Mouse (Mus musculus) left cerebral cortex, adult 9 months (tissue): ENCODE measurements around the gene Phgdh.

Source experiments
- DNase-seq, 2 experiments: peaks; one replicate each; pipeline ENCODE4 v3.0.0; 2022; ENCODE audit warnings: low spot score in 2 of 2

The Phgdh gene

GRCm38 (mm10) chr3:98348106-98348505 is 8.3 kb upstream of the Phgdh start:
- DNase-seq = no peak

DNA sequence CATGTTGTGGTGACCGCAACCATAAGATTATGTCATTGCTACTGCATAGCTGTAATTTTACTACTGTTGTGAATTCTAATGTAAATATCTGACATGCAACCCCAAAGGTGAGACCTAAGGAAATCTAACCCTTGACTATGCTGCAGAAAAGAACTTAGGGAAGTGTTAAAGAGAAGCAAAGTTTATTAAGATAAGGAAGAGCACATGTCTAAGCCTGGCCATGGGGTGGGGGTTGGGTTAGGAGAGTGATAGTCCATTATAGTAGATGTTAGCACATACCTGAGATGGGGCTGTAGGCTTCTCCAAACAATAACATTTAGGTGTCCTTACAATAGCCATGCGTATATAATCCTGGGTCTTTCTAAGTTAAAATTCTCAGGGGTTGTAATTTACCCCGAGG is 3.4 kb upstream of the Phgdh start:
- no peak for DNase-seq

- DNase-seq = no peak
These were observed 1.2 kb upstream of the Phgdh start for GRCm38 (mm10) chr3:98340818-98341594.

- DNase-seq = peak in 1 of 2 experiments; percentile 46
These were observed 589 bp downstream of the Phgdh start for GRCm38 (mm10) chr3:98339097-98339705.

DNA sequence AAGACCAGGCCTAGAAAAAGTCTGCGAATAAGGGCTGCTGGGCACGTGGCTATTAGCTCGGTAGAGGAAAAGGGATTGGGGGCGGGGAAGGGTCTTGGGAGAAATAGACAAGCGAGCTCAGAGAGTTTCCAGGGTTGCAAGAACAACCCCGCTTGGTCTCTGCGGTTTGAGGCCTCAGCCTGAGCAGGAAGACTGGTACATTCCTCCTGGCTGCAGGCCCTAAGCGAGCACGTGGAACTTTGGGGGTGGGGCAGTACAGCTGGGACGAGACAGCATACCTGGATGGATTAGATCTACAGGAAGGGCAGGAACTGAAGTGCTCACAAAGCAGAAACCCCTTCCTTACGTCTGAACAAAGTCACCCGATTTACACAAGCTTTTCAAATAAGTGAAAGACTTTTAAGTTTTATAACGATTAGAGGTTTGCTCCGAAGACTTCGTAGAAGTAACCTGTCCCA is 1.2 kb downstream of the Phgdh start:
- peak in 1 of 2 experiments; percentile 46 for DNase-seq

DNA sequence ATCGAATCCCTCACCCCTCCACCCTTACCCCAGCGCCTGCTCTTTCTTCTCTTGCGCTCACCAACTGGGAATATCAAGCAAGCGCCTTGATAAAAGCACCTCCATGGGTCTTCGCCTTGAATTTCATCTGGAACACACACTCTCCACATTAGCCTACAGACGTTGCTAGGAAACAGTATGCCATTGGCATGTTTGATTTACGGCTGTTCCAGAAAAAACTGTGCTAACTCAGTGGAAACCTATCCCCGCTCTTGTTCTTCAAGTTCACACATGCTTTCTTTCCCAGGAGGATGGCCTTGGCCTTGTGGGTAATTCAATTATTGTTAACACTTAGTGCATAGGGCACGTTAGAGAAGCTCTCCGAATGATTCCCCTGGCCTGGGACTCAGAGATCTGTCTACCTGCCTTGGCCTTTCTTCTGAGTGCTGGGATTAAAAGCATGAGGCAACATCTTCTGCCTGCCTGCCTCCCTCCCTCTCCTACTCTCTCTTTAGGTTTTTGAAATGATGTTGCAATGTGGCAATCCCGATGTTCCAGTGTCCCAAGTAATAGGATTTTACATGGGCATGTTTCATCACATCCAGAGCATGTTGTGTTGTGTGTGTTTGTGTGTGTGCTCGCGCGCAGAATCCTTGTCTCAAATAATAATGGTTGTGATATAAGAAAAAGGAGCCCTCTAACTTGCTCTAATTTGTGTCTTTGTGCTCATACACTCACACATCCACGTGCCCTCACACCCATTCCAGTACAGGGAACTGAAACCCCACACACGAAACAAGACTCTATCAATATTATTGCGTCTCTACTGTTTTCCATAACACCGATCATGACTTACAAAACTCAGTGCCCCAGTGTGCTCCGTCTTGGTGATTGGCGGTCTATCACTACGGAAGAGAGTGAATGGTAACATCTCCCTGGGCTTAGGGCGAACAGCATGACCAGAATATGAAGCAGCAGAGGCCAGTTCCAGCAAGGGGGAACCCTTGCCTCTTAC is 2.8 kb downstream of the Phgdh start:
- DNase-seq = no peak

GRCm38 (mm10) chr3:98335886-98336285 is 3.9 kb downstream of the Phgdh start:
- DNase-seq = no peak

DNA sequence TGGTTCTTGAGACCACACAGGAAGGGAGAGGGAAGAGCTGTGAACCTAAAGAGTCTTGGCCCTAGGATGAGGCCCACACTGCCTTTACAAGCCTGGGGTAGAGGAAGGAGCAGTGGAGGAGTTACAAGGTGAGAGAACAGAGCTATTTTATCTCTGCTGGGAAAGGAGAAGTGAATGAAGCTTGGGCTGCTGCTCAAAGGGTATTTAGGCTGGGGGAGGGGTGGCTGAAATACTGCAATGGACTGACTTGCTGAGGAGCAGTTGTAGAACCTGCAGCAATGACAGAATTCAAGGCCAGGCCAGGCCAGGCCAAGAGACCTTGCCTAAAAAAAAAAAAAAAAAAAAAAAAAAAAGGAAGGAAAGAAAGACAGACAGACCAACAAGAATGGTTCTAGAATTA is 4.5 kb downstream of the Phgdh start:
- no peak for DNase-seq

GRCm38 (mm10) chr3:98334010-98334409 is 5.8 kb downstream of the Phgdh start:
- no peak for DNase-seq

GRCm38 (mm10) chr3:98324235-98324634 is 15.6 kb downstream of the Phgdh start:
- peak; percentile 35 to 43 for DNase-seq

DNA sequence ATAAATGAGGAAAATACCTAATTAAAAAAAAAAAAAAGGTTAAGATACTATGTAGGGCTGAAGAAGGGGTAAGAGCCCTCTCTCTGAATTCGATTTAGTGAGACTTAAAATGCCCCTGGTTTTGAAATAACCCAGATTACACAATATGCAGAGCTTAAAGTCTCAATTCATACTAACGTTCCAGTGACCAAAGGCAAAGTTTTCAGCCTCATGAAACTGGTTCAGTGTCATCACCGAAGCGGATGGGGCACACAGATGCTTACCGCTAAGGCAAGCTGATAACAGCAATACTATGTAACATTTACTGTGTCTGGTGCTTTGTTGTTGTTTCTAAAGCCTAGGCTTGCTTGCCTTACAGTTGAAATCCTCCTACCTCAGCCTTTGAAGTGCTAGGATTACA is 17.6 kb downstream of the Phgdh start:
- no peak for DNase-seq

DNA sequence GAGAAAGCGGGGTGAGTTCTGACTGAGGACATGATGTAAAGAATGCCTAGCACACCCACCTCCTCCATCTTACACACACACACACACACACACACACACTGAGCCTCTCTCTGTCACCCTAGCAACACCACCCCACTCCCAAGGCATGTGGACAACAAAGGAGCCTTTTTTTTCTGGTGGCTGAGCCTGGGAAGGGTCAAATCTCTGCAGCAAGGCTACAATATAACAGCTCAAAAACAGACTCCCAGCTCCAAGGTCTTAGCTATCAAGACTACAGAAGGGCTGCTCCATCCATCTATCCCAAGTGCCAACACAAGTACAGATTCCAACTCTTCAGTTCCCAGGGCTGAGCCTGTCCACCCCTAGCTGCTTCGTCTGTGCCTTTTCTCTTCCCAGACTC is 20.6 kb downstream of the Phgdh start:
- peak in 1 of 2 experiments; percentile 30 for DNase-seq

DNA sequence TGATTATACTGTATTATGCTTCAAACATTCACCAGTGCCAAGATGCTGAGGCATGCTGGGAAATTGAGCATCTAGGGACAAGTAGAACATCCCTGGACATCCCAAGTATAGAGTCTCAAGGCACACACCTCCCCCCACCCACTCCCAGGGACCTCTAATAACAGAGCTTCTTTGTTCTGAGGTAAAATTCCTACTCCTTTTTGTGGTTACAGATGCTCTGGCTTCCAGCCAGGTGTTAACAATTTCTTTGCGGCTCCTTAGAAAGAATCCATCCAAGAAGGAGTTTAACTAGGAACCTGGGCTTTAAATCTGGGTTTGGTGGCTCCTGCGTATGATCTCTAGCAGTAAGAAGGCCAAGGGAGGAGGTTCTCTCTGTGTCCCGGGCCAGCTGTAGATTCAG is 22.6 kb downstream of the Phgdh start:
- DNase-seq = no peak

GRCm38 (mm10) chr3:98315181-98315580 is 24.6 kb downstream of the Phgdh start:
- no peak for DNase-seq

- no peak for DNase-seq
These were observed 26.3 kb downstream of the Phgdh start for GRCm38 (mm10) chr3:98313294-98314155.

DNA sequence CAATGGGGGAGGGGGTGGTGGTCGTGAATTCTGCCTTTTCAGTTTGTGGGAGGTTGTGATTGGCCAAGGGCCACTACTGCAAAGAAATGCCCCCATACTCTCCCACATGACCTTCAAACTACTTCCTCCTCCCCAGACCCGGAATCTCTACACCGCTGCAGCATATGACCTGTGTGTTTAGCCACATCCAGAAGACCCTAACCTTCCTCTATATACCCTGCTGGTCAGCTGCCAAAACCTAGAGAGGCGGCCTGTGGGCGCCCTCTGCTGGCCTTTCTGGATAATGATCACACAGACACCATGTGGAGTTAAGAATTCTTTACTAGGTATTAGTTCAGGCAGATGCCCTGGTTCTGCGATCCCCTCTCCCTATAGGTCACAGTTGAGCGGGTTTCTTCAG is 26.9 kb downstream of the Phgdh start:
- peak in 1 of 2 experiments; percentile 43 for DNase-seq

- DNase-seq = no peak
These were observed 29.3 kb downstream of the Phgdh start for GRCm38 (mm10) chr3:98310456-98310855.

DNA sequence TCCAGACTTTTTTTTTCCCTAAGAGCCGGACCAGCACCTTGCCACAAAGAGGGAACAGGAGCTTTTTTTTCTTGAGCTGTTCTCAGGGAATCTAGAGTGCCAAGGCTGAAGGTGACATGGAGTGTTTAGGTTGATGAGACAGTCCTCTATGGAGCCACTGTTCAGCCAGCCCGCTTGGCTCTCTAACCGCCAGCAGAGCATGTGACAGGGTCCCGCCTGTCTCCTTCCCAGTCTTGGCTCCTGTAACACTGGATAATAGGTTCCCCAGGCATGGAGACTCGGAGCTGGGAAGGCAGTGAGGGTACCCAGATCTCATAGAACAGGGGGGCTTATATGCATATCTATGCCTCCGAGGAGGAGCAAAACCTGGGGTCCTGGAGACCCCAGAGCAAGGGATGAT is 31.2 kb downstream of the Phgdh start:
- DNase-seq = no peak

DNA sequence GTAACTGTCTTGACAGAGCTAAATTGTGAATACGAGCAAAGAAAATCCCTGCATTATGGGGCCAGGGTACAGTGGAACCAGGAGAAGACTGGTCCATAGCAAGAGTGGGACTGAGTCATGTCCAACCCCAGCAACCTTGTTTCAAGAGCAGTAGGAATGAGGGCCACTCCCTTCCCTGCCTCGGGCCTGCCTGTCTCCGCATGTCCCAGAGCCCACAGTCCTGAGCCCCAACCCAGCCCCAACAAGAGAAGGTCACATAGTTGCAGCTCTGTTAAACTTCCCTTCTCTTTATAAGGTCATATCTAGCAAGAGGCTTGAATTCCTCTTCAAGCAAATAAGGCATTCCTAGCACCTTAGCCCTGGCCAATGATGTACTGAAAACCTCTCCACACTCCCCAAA is 38.0 kb downstream of the Phgdh start:
- DNase-seq = no peak

DNA sequence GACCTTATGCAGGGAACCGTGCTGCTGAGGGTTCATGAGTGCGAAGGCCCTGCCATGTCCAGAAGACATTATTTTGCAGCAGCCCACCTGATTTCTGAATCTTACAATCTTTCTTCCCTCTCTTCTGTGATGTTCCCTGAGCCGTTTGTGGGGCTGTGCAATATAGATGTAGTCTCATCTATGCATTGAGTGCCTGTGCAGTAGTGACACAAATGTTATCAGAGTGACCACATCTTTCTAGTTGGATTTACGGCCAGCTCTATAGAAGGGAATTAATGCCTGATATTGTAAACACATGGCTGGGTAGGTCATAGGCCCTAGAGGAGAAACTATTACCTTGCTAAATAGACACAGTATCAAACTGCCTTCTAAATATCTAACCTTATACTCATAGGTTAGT is 39.5 kb downstream of the Phgdh start:
- no peak for DNase-seq

- no peak for DNase-seq
These were observed 40.2 kb downstream of the Phgdh start for GRCm38 (mm10) chr3:98299391-98300100.
